Mouse (Mus musculus): ENCODE data around the gene Timm23.

DNA sequence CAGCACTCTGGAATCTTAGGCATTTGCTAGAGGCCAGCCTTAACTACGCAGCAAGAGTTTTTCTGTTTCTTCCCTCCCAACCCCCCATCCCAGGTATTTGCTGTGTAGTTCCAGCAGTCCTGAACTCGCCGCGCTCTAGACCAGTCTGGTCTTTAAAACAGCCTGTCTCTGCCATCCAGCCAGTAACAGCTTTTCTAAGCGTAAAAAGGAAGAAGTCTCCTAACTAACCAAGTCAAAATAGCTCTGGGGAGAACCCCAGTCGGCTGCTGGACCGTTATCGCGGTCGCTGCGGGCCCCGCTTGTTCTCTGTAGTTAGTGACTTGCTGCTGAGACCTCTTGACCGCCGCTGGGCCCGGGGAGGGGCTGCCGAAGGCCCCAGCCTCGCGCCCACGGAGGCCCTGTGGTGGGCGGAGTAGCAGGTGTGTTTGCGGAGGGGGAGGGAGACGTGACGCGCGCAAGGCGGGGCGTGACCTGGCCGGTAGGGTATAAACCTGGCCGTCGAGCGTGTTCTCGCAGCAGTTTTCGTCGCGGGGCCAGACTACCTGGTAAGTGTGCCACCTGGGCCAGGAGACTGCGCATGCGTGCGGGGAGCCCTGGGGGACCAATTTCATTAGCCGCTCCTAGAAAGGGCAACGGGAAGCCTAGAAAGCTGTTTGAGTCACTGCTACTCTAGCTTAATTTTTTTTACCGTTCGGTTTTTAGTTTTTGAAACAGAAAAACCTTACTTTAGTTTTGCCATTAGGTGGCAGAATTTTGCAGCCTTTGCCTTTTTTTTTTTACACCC lies 36.2 kb downstream of the Timm23 start:
- TF ChIP-seq POLR2A (IDR thresholded peaks at IDR 0.05; ENCODE audit: borderline replicate concordance, low read depth, low read length), result no peak
- TF ChIP-seq CTCF (IDR thresholded peaks at IDR 0.05; ENCODE audit: low read depth, low read length), result no peak
